Mouse (Mus musculus) ES-Bruce4 (cell line): Measurements from ENCODE around the gene Pex13. TPM values are rescaled to one million over a fixed set of nuclear protein-coding genes. Genes with fewer than 3 reads are reported as not detected.

Source experiments
- H3K27ac ChIP-seq: 2 replicates; pipeline ENCODE4 v1.5.1; 2012; ENCODE audit warnings: low read length, inconsistent platforms; ENCODE audit not compliant: insufficient read depth
- H3K27me3 ChIP-seq: 2 replicates; pipeline ENCODE4 v1.6.1; 2012; ENCODE audit warnings: mild to moderate bottlenecking, low read length, inconsistent platforms; ENCODE audit not compliant: control insufficient read depth, poor library complexity, insufficient read depth, severe bottlenecking
- H3K36me3 ChIP-seq: 2 replicates; pipeline ENCODE4 v1.6.1; 2012; ENCODE audit warnings: inconsistent platforms, mild to moderate bottlenecking, low read length, moderate library complexity; ENCODE audit not compliant: control insufficient read depth, poor library complexity, insufficient read depth, severe bottlenecking
- H3K4me1 ChIP-seq: one replicate; pipeline ENCODE4 v1.8.1; 2011; ENCODE audit warnings: low read length; ENCODE audit not compliant: control insufficient read depth, insufficient read depth
- H3K4me3 ChIP-seq: 2 replicates; pipeline ENCODE4 v1.5.1; 2011; ENCODE audit warnings: low read depth, mild to moderate bottlenecking, low read length
- H3K9ac ChIP-seq: 2 replicates; pipeline ENCODE4 v1.6.1; 2012; ENCODE audit warnings: low read depth, mild to moderate bottlenecking, inconsistent platforms; ENCODE audit not compliant: poor library complexity, severe bottlenecking
- H3K9me3 ChIP-seq: replicated peaks from 2 replicates; pipeline ENCODE4 v1.6.1; 2012; ENCODE audit warnings: mild to moderate bottlenecking, low read length, inconsistent platforms; ENCODE audit not compliant: control insufficient read depth, poor library complexity, insufficient read depth, severe bottlenecking
- CTCF ChIP-seq: IDR thresholded peaks from one replicate; pipeline ENCODE4 v1.8.1; 2011; ENCODE audit warnings: low read depth, low read length
- EP300 ChIP-seq: IDR thresholded peaks from 2 replicates; pipeline ENCODE4 v1.6.1; 2011; ENCODE audit warnings: low read depth, low read length; ENCODE audit not compliant: insufficient read depth
- POLR2A ChIP-seq: IDR thresholded peaks from one replicate; pipeline ENCODE4 v1.8.1; 2011; ENCODE audit warnings: low read length; ENCODE audit not compliant: insufficient read depth
- polyA plus RNA-seq: library from polyadenylated mRNA; stranded (reverse); fragments of >200 nt; gene quantifications from 2 replicates; pipeline ENCODE4 v1.2.4, GENCODE M21; 2011; ENCODE audit warnings: low read depth; ENCODE audit not compliant: missing spikeins, insufficient read depth, insufficient read length

Pex13 gene
- 48.9 and 63.0 TPM in 2 replicates for polyA plus RNA-seq

- no peaks in the 10 kb centered on the region for H3K9me3 ChIP-seq
- H3K36me3 ChIP-seq, result peaks cover 7% of the 10 kb centered on the region; the same call in 1 of the 2 replicates
- peak within 1 kb of the TSS; percentile 74 for H3K4me3 ChIP-seq
- H3K27ac ChIP-seq, result peak within 1 kb of the TSS; percentile 70
- H3K27me3 ChIP-seq, result no peaks in the 10 kb centered on the region
- peak within 1 kb of the TSS; percentile 93 for H3K9ac ChIP-seq
- TF ChIP-seq EP300 (0 out of 2 replicates have a peak, but pooled peaks have one; percentile 16), POLR2A (peak; percentile 18), CTCF (no peak)
- H3K4me1 ChIP-seq, result peaks cover 1% of the 10 kb centered on the region
Observed at GRCm38 (mm10) chr11:23665798-23666501, at the start of gene Pex13. TSS of gene Pex13 (minus strand) at chr11:23665959.

GRCm38 (mm10) chr11:23712299-23712698, 46.5 kb upstream of the Pex13 start:
- H3K4me3 ChIP-seq, result no peak overlapping the region
- H3K36me3 ChIP-seq, result peaks cover 43% of the 10 kb centered on the region
- H3K4me1 ChIP-seq, result no peaks in the 10 kb centered on the region
- H3K27ac ChIP-seq, result no peak overlapping the region
- H3K9ac ChIP-seq, result no peak overlapping the region
- TF ChIP-seq CTCF (no peak), POLR2A (no peak), EP300 (no peak)
- H3K27me3 ChIP-seq, result no peaks in the 10 kb centered on the region
- H3K9me3 ChIP-seq, result no peaks in the 10 kb centered on the region

- peaks cover 12% of the 10 kb centered on the region for H3K36me3 ChIP-seq
- TF ChIP-seq POLR2A (no peak), CTCF (no peak), EP300 (no peak)
Observed at GRCm38 (mm10) chr11:23704604-23705294, 39.0 kb upstream of the Pex13 start.

GRCm38 (mm10) chr11:23701831-23702230, 36.1 kb upstream of the Pex13 start:
- peaks cover 3% of the 10 kb centered on the region for H3K4me1 ChIP-seq
- no peak overlapping the region for H3K27ac ChIP-seq
- no peak overlapping the region for H3K9ac ChIP-seq
- no peaks in the 10 kb centered on the region for H3K27me3 ChIP-seq
- no peaks in the 10 kb centered on the region for H3K9me3 ChIP-seq
- H3K36me3 ChIP-seq, result peaks cover 5% of the 10 kb centered on the region; the same call in 1 of the 2 replicates
- TF ChIP-seq POLR2A (no peak), CTCF (no peak), EP300 (no peak)
- H3K4me3 ChIP-seq, result no peak overlapping the region

More at GRCm38 (mm10) chr11:23704604-23705294, 39.0 kb upstream of the Pex13 start:
- H3K4me1 ChIP-seq, result peaks cover under 1% of the 10 kb centered on the region
- H3K9ac ChIP-seq, result no peak overlapping the region
- H3K4me3 ChIP-seq, result no peak overlapping the region
- H3K27ac ChIP-seq, result no peak overlapping the region
- H3K9me3 ChIP-seq, result no peaks in the 10 kb centered on the region
- H3K27me3 ChIP-seq, result no peaks in the 10 kb centered on the region

GRCm38 (mm10) chr11:23699414-23700095, 33.8 kb upstream of the Pex13 start:
- no peaks in the 10 kb centered on the region for H3K9me3 ChIP-seq
- H3K4me3 ChIP-seq, result no peak overlapping the region
- peaks cover 5% of the 10 kb centered on the region; the same call in 1 of the 2 replicates for H3K36me3 ChIP-seq
- H3K4me1 ChIP-seq, result peaks cover 3% of the 10 kb centered on the region
- TF ChIP-seq CTCF (no peak), POLR2A (no peak), EP300 (no peak)
- H3K27me3 ChIP-seq, result no peaks in the 10 kb centered on the region
- H3K27ac ChIP-seq, result peak overlapping the region; percentile 80
- H3K9ac ChIP-seq, result no peak overlapping the region
